Mouse (Mus musculus): ENCODE results near the gene Sco2.

DNA sequence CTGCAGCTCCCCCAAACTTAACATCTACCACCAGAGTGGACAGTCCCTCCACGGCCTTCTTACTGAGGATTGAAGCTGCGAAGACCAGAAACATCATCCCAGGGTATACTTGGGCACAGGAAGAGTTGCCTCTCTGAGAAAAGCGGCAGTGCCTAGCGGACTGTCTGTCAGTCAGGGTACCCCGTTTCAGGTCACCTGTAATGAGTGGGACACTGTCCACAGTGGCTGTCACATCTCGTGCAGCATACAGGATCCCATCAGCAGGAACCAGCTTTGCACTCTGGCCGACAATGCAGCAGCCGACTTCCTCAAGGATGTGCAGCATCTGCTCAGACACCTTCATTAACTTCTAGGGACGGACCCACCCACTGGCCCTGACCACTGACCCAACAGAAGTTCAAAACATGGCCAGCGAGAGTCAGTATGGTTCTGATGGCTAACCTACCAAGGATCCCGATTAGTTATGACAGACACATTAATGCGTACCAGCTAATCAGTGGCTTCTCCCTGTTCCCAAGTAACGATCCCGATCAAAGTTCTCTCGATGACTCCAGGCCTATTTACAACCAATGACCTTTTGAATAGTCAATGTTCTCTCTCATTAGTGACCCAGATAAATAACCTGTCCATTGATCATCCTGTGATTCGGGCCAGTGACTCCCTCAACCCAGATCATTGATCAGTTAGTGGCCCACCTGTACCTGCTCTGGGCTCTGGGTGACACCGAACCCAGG lies 1.3 kb upstream of the Sco2 start:
- no peak for TF ChIP-seq CTCF (IDR thresholded peaks at IDR 0.05; ENCODE audit: insufficient read depth, low read depth, low read length)
- no peak for TF ChIP-seq POLR2A (IDR thresholded peaks at IDR 0.05; ENCODE audit: insufficient read depth, low read depth, low read length)

Measured in olfactory bulb, adult 2 months (tissue).